Mouse (Mus musculus) MEL (cell line): Measurements from ENCODE around the gene Msl1. TPM values are rescaled to one million over a fixed set of nuclear protein-coding genes. Genes with fewer than 3 reads are reported as not detected.
A peak's percentile ranks its signal among the peaks of the same experiment; 100 is the strongest.

Experiments
- DNase-seq: peaks from one replicate; pipeline ENCODE4 v3.0.0; 2011; ENCODE audit warnings: low read depth, low spot score
- H3K27ac ChIP-seq: 2 replicates; pipeline ENCODE4 v1.5.1; 2012; ENCODE audit warnings: low read depth, mild to moderate bottlenecking, control low read depth, low read length, moderate library complexity; ENCODE audit not compliant: control insufficient read depth
- H3K27me3 ChIP-seq, 2 experiments: fragments of 150-350 bp in 1 of 2; sonication (generic) in 1 of 2; 2 replicates each; pipeline ENCODE4 v1.6.1; 2012; ENCODE audit warnings: low read length in 2 of 2, mild to moderate bottlenecking in 2 of 2, improper control_type of control experiment in 1 of 2, moderate library complexity in 1 of 2; ENCODE audit not compliant: insufficient read depth in 2 of 2, control insufficient read depth in 1 of 2
- H3K36me3 ChIP-seq, 2 experiments: 2 replicates each; pipeline ENCODE4 v1.6.1; 2012 to 2014; ENCODE audit warnings: low read length in 2 of 2, improper control_type of control experiment in 1 of 2, inconsistent platforms in 1 of 2, mild to moderate bottlenecking in 1 of 2; ENCODE audit not compliant: insufficient read depth in 2 of 2, control insufficient read depth in 1 of 2
- H3K4me1 ChIP-seq, 2 experiments: fragments of 150-350 bp in 1 of 2; sonication (generic) in 1 of 2; 2 replicates each; pipeline ENCODE4 v1.6.1; 2012; ENCODE audit warnings: low read length in 2 of 2, improper control_type of control experiment in 1 of 2, mild to moderate bottlenecking in 1 of 2; ENCODE audit not compliant: insufficient read depth in 2 of 2, control insufficient read depth in 1 of 2
- H3K4me3 ChIP-seq, 2 experiments: fragments of 150-350 bp in 1 of 2; sonication (generic) in 1 of 2; 2 replicates each; pipeline ENCODE4 v1.5.1; 2012; ENCODE audit warnings: low read depth in 2 of 2, low read length in 2 of 2, mild to moderate bottlenecking in 2 of 2, moderate library complexity in 2 of 2, control low read depth in 1 of 2, improper control_type of control experiment in 1 of 2; ENCODE audit not compliant: control insufficient read depth in 1 of 2, insufficient read depth in 1 of 2
- H3K79me2 ChIP-seq: 2 replicates; pipeline ENCODE4 v1.6.1; 2012; ENCODE audit warnings: mild to moderate bottlenecking, low read length, moderate library complexity; ENCODE audit not compliant: control insufficient read depth, poor library complexity, insufficient read depth
- H3K9ac ChIP-seq: 2 replicates; pipeline ENCODE4 v1.6.1; 2012; ENCODE audit warnings: low read depth, mild to moderate bottlenecking, control low read depth, low read length, moderate library complexity; ENCODE audit not compliant: control insufficient read depth, poor library complexity, severe bottlenecking
- H3K9me3 ChIP-seq: fragments of 150-350 bp; sonication (generic); replicated peaks from 2 replicates; pipeline ENCODE4 v1.6.1; 2012; ENCODE audit warnings: mild to moderate bottlenecking, low read length, improper control_type of control experiment, moderate library complexity; ENCODE audit not compliant: insufficient read depth
- BHLHE40 ChIP-seq: IDR thresholded peaks from 2 replicates; pipeline ENCODE4 v1.6.1; 2012; ENCODE audit warnings: low read depth, mild to moderate bottlenecking, inconsistent platforms, low read length, improper control_type of control experiment, borderline replicate concordance
- E2F4 ChIP-seq: IDR thresholded peaks from 2 replicates; pipeline ENCODE4 v1.6.1; 2011; ENCODE audit warnings: low read depth, low read length, improper control_type of control experiment, borderline replicate concordance
- HCFC1 ChIP-seq: IDR thresholded peaks from 2 replicates; pipeline ENCODE4 v1.6.1; 2012; ENCODE audit warnings: low read depth, mild to moderate bottlenecking, inconsistent platforms, low read length, improper control_type of control experiment, moderate library complexity
- JUND ChIP-seq: IDR thresholded peaks from 2 replicates; pipeline ENCODE4 v1.6.1; 2011; ENCODE audit warnings: low read depth, mild to moderate bottlenecking, improper control_type of control experiment, low read length
- MAFK ChIP-seq: IDR thresholded peaks from 2 replicates; pipeline ENCODE4 v1.6.1; 2011; ENCODE audit warnings: low read depth, mild to moderate bottlenecking, low read length, improper control_type of control experiment, borderline replicate concordance
- MAX ChIP-seq: IDR thresholded peaks from 2 replicates; pipeline ENCODE4 v1.6.1; 2011; ENCODE audit warnings: low read length, improper control_type of control experiment
- MYB ChIP-seq: IDR thresholded peaks from 2 replicates; pipeline ENCODE4 v1.6.1; 2011; ENCODE audit warnings: mild to moderate bottlenecking, low read depth, low read length, improper control_type of control experiment
- NRF1 ChIP-seq: IDR thresholded peaks from 2 replicates; pipeline ENCODE4 v1.6.1; 2014; ENCODE audit warnings: low read depth, mild to moderate bottlenecking, inconsistent platforms, low read length, improper control_type of control experiment, moderate library complexity; ENCODE audit not compliant: poor library complexity, insufficient read depth, severe bottlenecking
- POLR2AphosphoS2 ChIP-seq: IDR thresholded peaks from 2 replicates; pipeline ENCODE4 v1.6.1; 2011; ENCODE audit warnings: low read length, improper control_type of control experiment
- POLR2AphosphoS5 ChIP-seq: IDR thresholded peaks from 2 replicates; pipeline ENCODE4 v1.6.1; 2012; ENCODE audit warnings: low read depth, borderline replicate concordance, mild to moderate bottlenecking, inconsistent platforms, low read length, moderate library complexity, mixed read lengths
- RCOR1 ChIP-seq: IDR thresholded peaks from 2 replicates; pipeline ENCODE4 v1.6.1; 2012; ENCODE audit warnings: low read depth, mild to moderate bottlenecking, inconsistent platforms, low read length, improper control_type of control experiment
- SMC3 ChIP-seq: IDR thresholded peaks from 2 replicates; pipeline ENCODE4 v1.6.1; 2011; ENCODE audit warnings: low read depth, low read length, improper control_type of control experiment
- USF1 ChIP-seq: IDR thresholded peaks from 2 replicates; pipeline ENCODE4 v1.6.1; 2014; ENCODE audit warnings: low read depth, mild to moderate bottlenecking, inconsistent platforms, low read length, improper control_type of control experiment, moderate library complexity
- ZKSCAN1 ChIP-seq: IDR thresholded peaks from 2 replicates; pipeline ENCODE4 v1.6.1; 2012; ENCODE audit warnings: low read depth, mild to moderate bottlenecking, inconsistent platforms, low read length, improper control_type of control experiment, moderate library complexity
- ZMIZ1 ChIP-seq: IDR thresholded peaks from 2 replicates; pipeline ENCODE4 v1.6.1; 2012; ENCODE audit warnings: low read depth, mild to moderate bottlenecking, inconsistent platforms, low read length, improper control_type of control experiment, moderate library complexity
- ZNF384 ChIP-seq: IDR thresholded peaks from 2 replicates; pipeline ENCODE4 v1.6.1; 2012; ENCODE audit warnings: low read depth, mild to moderate bottlenecking, inconsistent platforms, low read length, improper control_type of control experiment
- polyA plus RNA-seq, 2 experiments: library from polyadenylated mRNA; stranded (reverse) in 1 of 2; unstranded in 1 of 2; fragments of >175 nt in 1 of 2; fragments of >200 nt in 1 of 2; gene quantifications; 2 replicates each; pipeline versions ENCODE4 v1.2.1 to v1.2.4; 2012; ENCODE audit warnings: low replicate concordance in 2 of 2, low read depth in 1 of 2; ENCODE audit not compliant: insufficient read length in 2 of 2, insufficient read depth in 1 of 2, missing spikeins in 1 of 2
- total RNA-seq: library from RNA; depleted of rRNA; stranded (reverse); fragments of 300-350 nt; gene quantifications from 2 replicates; pipeline ENCODE4 v1.2.3, GENCODE M21; 2012

Msl1 gene
- total and polyA plus RNA-seq, 3 experiments, result 37.1 to 49.4 TPM; not detected in 1

- TF ChIP-seq ZKSCAN1 (no peak), MAFK (no peak), NRF1 (peak; percentile 89), BHLHE40 (peak; percentile 96), ZNF384 (no peak), POLR2AphosphoS5 (no peak), MAX (peak; percentile 97), E2F4 (no peak), HCFC1 (no peak; the same call in 1 of the 2 replicates), JUND (0 out of 2 replicates have a peak, but pooled peaks have one; percentile 27), MYB (no peak), ZMIZ1 (peak; percentile 39), POLR2AphosphoS2 (peak; percentile 59; the same call in 1 of the 2 replicates), SMC3 (no peak)
Measured at GRCm38 (mm10) chr11:98746855-98747693, 48.2 kb upstream of the Msl1 start (continued).

GRCm38 (mm10) chr11:98747804-98748505 lies 47.4 kb upstream of the Msl1 start:
- Histone ChIP-seq H3K9me3 (no peaks in the 10 kb centered on the region), H3K4me3 (peak overlapping the region; percentile 11 to 41; a peak in 3 of 4 replicates), H3K27me3 (no peaks in the 10 kb centered on the region), H3K9ac (peak overlapping the region; percentile 52), H3K79me2 (peaks cover 6% of the 10 kb centered on the region), H3K4me1 (peaks cover 42 to 55% of the 10 kb centered on the region in 2 experiments)
- DNase-seq, result peak; percentile 54
- peak; percentile 34; the same call in 1 of the 2 replicates for TF ChIP-seq USF1
- TF ChIP-seq RCOR1, result no peak
- TF ChIP-seq, all 39 proteins: peak for 1
- Histone ChIP-seq H3K27ac (peak overlapping the region; percentile 72), H3K36me3 (peaks cover 0 to 39% of the 10 kb centered on the region in 2 experiments; a peak in 2 of 4 replicates)
